Comparison of ENCODE assay signal across 14 mouse cellular contexts in genomic region chr16:37704461-37705155, GRCm38 (mm10). TPM values are rescaled to one million over a fixed set of nuclear protein-coding genes. Genes with fewer than 3 reads are reported as not detected.
DNase-seq lines count a peak whose midpoint lies in the region; TF ChIP-seq lines count a peak whose summit lies in the region.
"Had no signal": no experiment of that assay in that cellular context is flagged by ENCODE, and none has a peak within 500 bp of the region (broad histone marks: within the 10 kb centered on the region; RNA-seq: fewer than 3 reads in every experiment).

No protein-coding gene starts in this region.

- no peak for TF ChIP-seq CTCF in gastrocnemius, adult 2 months (IDR thresholded peaks at IDR 0.05)
- no peak for TF ChIP-seq CTCF in cortical plate, adult 2 months (IDR thresholded peaks at IDR 0.05; ENCODE audit: extremely low read depth, insufficient read depth, low read length)

- no peak overlapping the region for H3K4me3 ChIP-seq in gastrocnemius, adult 2 months
- H3K4me3 ChIP-seq in cortical plate, adult 2 months (ENCODE audit: insufficient read depth, low read length): no peak overlapping the region
- H3K4me3 ChIP-seq: embryonic facial prominence, embryonic 15.5 days; limb, embryonic 13.5 days; midbrain, embryonic 10.5 days had no signal

- peaks cover 8% of the 10 kb centered on the region for H3K4me1 ChIP-seq in cortical plate, adult 2 months (ENCODE audit: control insufficient read depth, insufficient read depth, low read length)
- H3K4me1 ChIP-seq: embryonic facial prominence, embryonic 15.5 days had no signal

- intact Hi-C loops in gastrocnemius, adult 2 months (cut with DNase I): no loop called here
- intact Hi-C loops in left cerebral cortex, postnatal 25 days (cut with DNase I): no loop called here
- intact Hi-C loops in left cerebral cortex, postnatal 4 days (cut with DNase I): loop anchor here (10.0 kb wide), 1 partner anchor 70 kb away; the partner anchor contains the start of gene Fstl1

- H3K27ac ChIP-seq in gastrocnemius, adult 2 months: 0 out of 2 replicates have a peak overlapping the region, but pooled peaks have one; percentile 24
- peak overlapping the region; percentile 49; the same call in 1 of the 2 replicates for H3K27ac ChIP-seq in cortical plate, adult 2 months (ENCODE audit: insufficient read depth, low read length)
- H3K27ac ChIP-seq: embryonic facial prominence, embryonic 15.5 days; limb, embryonic 13.5 days; midbrain, embryonic 10.5 days had no signal

- no peak for TF ChIP-seq POLR2A in cortical plate, adult 2 months (IDR thresholded peaks at IDR 0.05; ENCODE audit: extremely low read depth, insufficient read depth, low read length)

- DNase-seq in adrenal gland, adult 2 months: peak; percentile 48
- DNase-seq in adrenal gland, adult 18-20 months (ENCODE audit: low spot score in 2 of 2): no peak
- DNase-seq in gastrocnemius, adult 2 months: peak; percentile 36
- DNase-seq in gastrocnemius, postnatal 25 days: no peak
- DNase-seq in left cerebral cortex, postnatal 25 days (ENCODE audit: low spot score in 2 of 2): peak; percentile 50 to 84
- no peak for DNase-seq in left cerebral cortex, postnatal 4 days
- DNase-seq in kidney, adult 18-20 months: no peak
- DNase-seq: cerebellum, adult 9-11 months; kidney, postnatal 10 days; lung, embryonic 14.5 days had no signal

RNA-seq across cellular contexts. Expression of gene Ndufb4, which starts 50.4 kb away (rescaled TPM):
- 100 to 1,000 TPM; 138 to 192 TPM for total RNA-seq in adrenal gland, adult 2 months (2021)
- 67.4 and 80.6 TPM in 2 replicates for polyA plus RNA-seq in adrenal gland, adult 2 months (2012; rRNA removed)
- 100 to 1,000 TPM; 133 to 150 TPM for total RNA-seq in adrenal gland, adult 18-20 months (2021)
- 100 to 1,000 TPM; 191 to 246 TPM for total RNA-seq in gastrocnemius, adult 2 months (2021)
- total RNA-seq in gastrocnemius, postnatal 25 days (2021): 100 to 1,000 TPM; 165 to 174 TPM
- 10 to 100 TPM; 67.8 to 69.2 TPM for total RNA-seq in left cerebral cortex, postnatal 25 days (2021)
- total RNA-seq in left cerebral cortex, postnatal 4 days (2021): 10 to 100 TPM; 64.8 to 76.0 TPM
- 79.6 and 87.3 TPM in 2 replicates for polyA plus RNA-seq in cortical plate, adult 2 months (2012; rRNA removed)

Comparison
In these comparisons a context has a peak if more than half of its experiments do, and no peak if none do; other contexts are left out.
1. DNase-seq: peak in adrenal gland, adult 2 months (single experiment), gastrocnemius, adult 2 months (single experiment) and left cerebral cortex, postnatal 25 days (2 of 2); none in adrenal gland, adult 18-20 months (0 of 2), gastrocnemius, postnatal 25 days (single experiment), left cerebral cortex, postnatal 4 days (single experiment) and kidney, adult 18-20 months (single experiment).